Comparison of ENCODE assay signal across 32 mouse cellular contexts in genomic region chr7:132179049-132179448, GRCm38 (mm10). TPM values are rescaled to one million over a fixed set of nuclear protein-coding genes. Genes with fewer than 3 reads are reported as not detected.
"Had no signal": no experiment of that assay in that cellular context is flagged by ENCODE, and none has a peak within 500 bp of the region (broad histone marks: within the 10 kb centered on the region; RNA-seq: fewer than 3 reads in every experiment).

No protein-coding gene starts in this region.

- DNase-seq: left cerebral cortex, postnatal 4 days; liver; liver, embryonic 13.5 days; liver, postnatal 0 days; lung, adult 18-20 months; lung, adult 2 months; lung, embryonic 14.5 days; lung, postnatal 10 days; lung, postnatal 14 days; lung, postnatal 36 days; lung, postnatal 4 days; midbrain, embryonic 14.5 days had no signal

- H3K4me3 ChIP-seq: limb, embryonic 10.5 days; limb, embryonic 12.5 days; limb, embryonic 13.5 days; limb, embryonic 15.5 days; liver, embryonic 12.5 days; liver, embryonic 13.5 days; liver, embryonic 15.5 days; lung, embryonic 15.5 days; megakaryocyte, embryonic 14.5 days; midbrain, embryonic 10.5 days; midbrain, embryonic 12.5 days; midbrain, embryonic 13.5 days; midbrain, embryonic 15.5 days; myocyte; neural tube, embryonic 12.5 days had no signal

- H3K36me3 ChIP-seq: limb, embryonic 10.5 days; limb, embryonic 12.5 days; limb, embryonic 13.5 days; limb, embryonic 15.5 days; liver, embryonic 12.5 days; liver, embryonic 13.5 days; liver, embryonic 15.5 days; lung, embryonic 15.5 days; midbrain, embryonic 10.5 days; midbrain, embryonic 12.5 days; midbrain, embryonic 13.5 days; midbrain, embryonic 15.5 days; neural tube, embryonic 12.5 days had no signal

- H3K9me3 ChIP-seq: limb, embryonic 10.5 days; limb, embryonic 15.5 days; liver, embryonic 12.5 days; liver, embryonic 13.5 days; liver, embryonic 15.5 days; lung, embryonic 15.5 days; midbrain, embryonic 12.5 days; midbrain, embryonic 13.5 days; midbrain, embryonic 15.5 days had no signal

- H3K4me1 ChIP-seq: liver, embryonic 12.5 days; liver, embryonic 13.5 days; liver, embryonic 15.5 days; lung, embryonic 15.5 days; megakaryocyte, embryonic 14.5 days; midbrain, embryonic 10.5 days had no signal

- H3K9ac ChIP-seq: limb, embryonic 12.5 days; limb, embryonic 13.5 days; limb, embryonic 15.5 days; liver, embryonic 12.5 days; liver, embryonic 13.5 days; liver, embryonic 14.5 days; liver, embryonic 15.5 days; liver, postnatal 0 days; lung, embryonic 14.5 days; lung, embryonic 15.5 days; midbrain, embryonic 12.5 days; midbrain, embryonic 13.5 days; midbrain, embryonic 15.5 days; neural tube, embryonic 12.5 days had no signal

- H3K27ac ChIP-seq: limb, embryonic 10.5 days; limb, embryonic 12.5 days; limb, embryonic 13.5 days; limb, embryonic 15.5 days; liver, embryonic 12.5 days; liver, embryonic 13.5 days; liver, embryonic 14.5 days; liver, embryonic 15.5 days; lung, embryonic 15.5 days; macrophage; midbrain, embryonic 10.5 days; midbrain, embryonic 12.5 days; midbrain, embryonic 13.5 days; midbrain, embryonic 15.5 days; neural tube, embryonic 12.5 days had no signal

RNA-seq across cellular contexts. Expression of gene Cpxm2, which starts 24.5 kb away (rescaled TPM):
- total RNA-seq: megakaryocyte progenitor cell, adult 5-6 weeks; megakaryocyte, adult 5-6 weeks; megakaryocyte-erythroid progenitor cell, adult 5-6 weeks; monocyte, adult 5-6 weeks had no signal
